Comparison of ENCODE assay signal across 8 mouse cellular contexts in genomic region chr8:106150653-106151000, GRCm38 (mm10). TPM values are rescaled to one million over a fixed set of nuclear protein-coding genes. Genes with fewer than 3 reads are reported as not detected.
DNase-seq lines count a peak whose midpoint lies in the region; ATAC-seq and TF ChIP-seq lines count a peak whose summit lies in the region.
"Had no signal": no experiment of that assay in that cellular context is flagged by ENCODE, and none has a peak within 500 bp of the region (broad histone marks: within the 10 kb centered on the region; RNA-seq: fewer than 3 reads in every experiment).

No protein-coding gene starts in this region.

- no peak overlapping the region for H3K27ac ChIP-seq in neural tube, embryonic 11.5 days (ENCODE audit: low read depth, low read length)
- no peak overlapping the region for H3K27ac ChIP-seq in forebrain, embryonic 12.5 days
- H3K27ac ChIP-seq in liver, adult 2 months (replicated peaks; ENCODE audit: insufficient read depth, low read depth, low read length): peak overlapping the region; percentile 33
- no peak overlapping the region for H3K27ac ChIP-seq in stomach, embryonic 15.5 days

- H3K79me2 ChIP-seq in liver, adult 2 months (ENCODE audit: control insufficient read depth, insufficient read depth, low read length): no peaks in the 10 kb centered on the region

- TF ChIP-seq CTCF in liver, adult 2 months (IDR thresholded peaks at IDR 0.05; ENCODE audit: low read depth, low read length): no peak

- no peaks in the 10 kb centered on the region for H3K9me3 ChIP-seq in neural tube, embryonic 11.5 days (ENCODE audit: control insufficient read depth, low read length)
- no peaks in the 10 kb centered on the region for H3K9me3 ChIP-seq in forebrain, embryonic 12.5 days
- H3K9me3 ChIP-seq in stomach, embryonic 15.5 days: no peaks in the 10 kb centered on the region

- H3K4me3 ChIP-seq in neural tube, embryonic 11.5 days (ENCODE audit: low read depth, low read length): peak overlapping the region; percentile 70
- peak overlapping the region; percentile 73 for H3K4me3 ChIP-seq in forebrain, embryonic 12.5 days (replicated peaks)
- H3K4me3 ChIP-seq in liver, adult 2 months (ENCODE audit: insufficient read depth, low read depth, low read length): peak overlapping the region; percentile 80
- H3K4me3 ChIP-seq in stomach, embryonic 15.5 days (replicated peaks): peak overlapping the region; percentile 63

- H3K36me3 ChIP-seq in neural tube, embryonic 11.5 days (ENCODE audit: control insufficient read depth, insufficient read depth, low read length): 0 out of 2 replicates have a peak, but pooled peaks cover 2% of the 10 kb centered on the region
- H3K36me3 ChIP-seq in forebrain, embryonic 12.5 days (replicated peaks): peaks cover 8% of the 10 kb centered on the region
- peaks cover 2% of the 10 kb centered on the region; the same call in 1 of the 2 replicates for H3K36me3 ChIP-seq in liver, adult 2 months (ENCODE audit: control insufficient read depth, insufficient read depth, low read length)
- H3K36me3 ChIP-seq in stomach, embryonic 15.5 days: no peaks in the 10 kb centered on the region

- no peak for ATAC-seq in neural tube, embryonic 11.5 days (ENCODE audit: insufficient read depth, low FRiP score, low TSS enrichment)
- no peak for ATAC-seq in forebrain, embryonic 12.5 days (ENCODE audit: low FRiP score)
- no peak for ATAC-seq in stomach, embryonic 15.5 days (ENCODE audit: insufficient read depth, low FRiP score, low read depth)

- peak overlapping the region; percentile 72 for H3K9ac ChIP-seq in neural tube, embryonic 11.5 days (ENCODE audit: low read length)
- H3K9ac ChIP-seq in forebrain, embryonic 12.5 days: peak overlapping the region; percentile 70
- H3K9ac ChIP-seq in liver, adult 2 months (ENCODE audit: low read depth, low read length): peak overlapping the region; percentile 82
- peak overlapping the region; percentile 45 for H3K9ac ChIP-seq in stomach, embryonic 15.5 days

- no peaks in the 10 kb centered on the region for H3K27me3 ChIP-seq in neural tube, embryonic 11.5 days (ENCODE audit: control insufficient read depth, insufficient read depth, low read length)
- no peaks in the 10 kb centered on the region for H3K27me3 ChIP-seq in forebrain, embryonic 12.5 days
- no peaks in the 10 kb centered on the region for H3K27me3 ChIP-seq in liver, adult 2 months (ENCODE audit: control insufficient read depth, insufficient read depth, low read length)
- no peaks in the 10 kb centered on the region for H3K27me3 ChIP-seq in stomach, embryonic 15.5 days (replicated peaks)

- DNase-seq in neural tube, embryonic 11.5 days (ENCODE audit: low spot score): no peak
- DNase-seq in neural tube, embryonic 10.5 days (ENCODE audit: extremely low spot score, low spot score): no peak
- DNase-seq in liver, adult 2 months (ENCODE audit: extremely low read depth, low read depth, low spot score): no peak
- no peak for DNase-seq in frontal cortex, adult 2 months (ENCODE audit: extremely low spot score in 1 of 2, low spot score in 1 of 2)
- DNase-seq in urinary bladder, postnatal 25 days (ENCODE audit: low spot score): no peak

- peaks cover 6% of the 10 kb centered on the region for H3K4me1 ChIP-seq in neural tube, embryonic 11.5 days (ENCODE audit: control insufficient read depth, insufficient read depth, low read length)
- peaks cover 11% of the 10 kb centered on the region for H3K4me1 ChIP-seq in forebrain, embryonic 12.5 days
- H3K4me1 ChIP-seq in liver, adult 2 months (ENCODE audit: control insufficient read depth, insufficient read depth, low read length): peaks cover 13% of the 10 kb centered on the region
- peaks cover 7% of the 10 kb centered on the region; the same call in 1 of the 2 replicates for H3K4me1 ChIP-seq in stomach, embryonic 15.5 days

- TF ChIP-seq POLR2A in liver, adult 2 months (IDR thresholded peaks at IDR 0.05; ENCODE audit: extremely low read depth, insufficient read depth, low read length): no peak

- 22% methylated on average over 8 of the region's 8 CpGs for WGBS in neural tube, embryonic 11.5 days
- 21% methylated on average over 8 of the region's 8 CpGs for WGBS in forebrain, embryonic 12.5 days
- 30% methylated on average over 8 of the region's 8 CpGs for WGBS in liver, adult 2 months
- 18% methylated on average over 8 of the region's 8 CpGs for WGBS in stomach, embryonic 15.5 days

- peak overlapping the region; percentile 72 for H3K4me2 ChIP-seq in neural tube, embryonic 11.5 days (ENCODE audit: low read depth)
- H3K4me2 ChIP-seq in forebrain, embryonic 12.5 days: peak overlapping the region; percentile 67
- H3K4me2 ChIP-seq in stomach, embryonic 15.5 days: peak overlapping the region; percentile 80

RNA-seq across cellular contexts. Expression of gene Pla2g15, which starts 0.4 kb away (rescaled TPM):
- polyA plus RNA-seq in neural tube, embryonic 11.5 days (2014; fragmentation: Nextera tagmentation; extraction: Ambion mirVana): 8.0 and 8.9 TPM in 2 replicates
- polyA plus RNA-seq in forebrain, embryonic 12.5 days (2016; fragmentation: Nextera tagmentation; extraction: Ambion mirVana): 13.8 and 15.8 TPM in 2 replicates
- 11.3 and 12.5 TPM in 2 replicates for total RNA-seq in liver, adult 2 months (2014; rRNA removed)
- polyA plus RNA-seq in liver, adult 2 months (2012; rRNA removed): 8.7 and 10.6 TPM in 2 replicates
- 11.9 and 12.3 TPM in 2 replicates for polyA plus RNA-seq in stomach, embryonic 15.5 days (2015; fragmentation: Nextera tagmentation; extraction: Ambion mirVana)
- 17.6 and 17.7 TPM in 2 replicates for polyA plus RNA-seq in frontal cortex, adult 2 months (2012; rRNA removed)

RNA-seq across cellular contexts. Expression of gene Esrp2, which starts 13.9 kb away (rescaled TPM):
- 2.5 and 4.0 TPM in 2 replicates for polyA plus RNA-seq in neural tube, embryonic 11.5 days (2014; fragmentation: Nextera tagmentation; extraction: Ambion mirVana)
- polyA plus RNA-seq in forebrain, embryonic 12.5 days (2016; fragmentation: Nextera tagmentation; extraction: Ambion mirVana): 1.9 TPM in 2 replicates
- 43.6 and 50.5 TPM in 2 replicates for total RNA-seq in liver, adult 2 months (2014; rRNA removed)
- polyA plus RNA-seq in liver, adult 2 months (2012; rRNA removed): 76.8 and 86.2 TPM in 2 replicates
- polyA plus RNA-seq in stomach, embryonic 15.5 days (2015; fragmentation: Nextera tagmentation; extraction: Ambion mirVana): 45.8 and 46.1 TPM in 2 replicates
- 0.21 and 0.24 TPM in 2 replicates for polyA plus RNA-seq in frontal cortex, adult 2 months (2012; rRNA removed)
- total RNA-seq: left cerebral cortex, adult 18-20 months had no signal

RNA-seq across cellular contexts. Expression of gene Slc7a6, which starts 18.0 kb away (rescaled TPM):
- polyA plus RNA-seq in neural tube, embryonic 11.5 days (2014; fragmentation: Nextera tagmentation; extraction: Ambion mirVana): 106 and 121 TPM in 2 replicates
- polyA plus RNA-seq in forebrain, embryonic 12.5 days (2016; fragmentation: Nextera tagmentation; extraction: Ambion mirVana): 72.9 and 79.8 TPM in 2 replicates
- 0.09 and 0.27 TPM in 2 replicates for total RNA-seq in liver, adult 2 months (2014; rRNA removed)
- 0.21 and 0.91 TPM in 2 replicates for polyA plus RNA-seq in liver, adult 2 months (2012; rRNA removed)
- 39.8 and 47.3 TPM in 2 replicates for polyA plus RNA-seq in stomach, embryonic 15.5 days (2015; fragmentation: Nextera tagmentation; extraction: Ambion mirVana)
- polyA plus RNA-seq in frontal cortex, adult 2 months (2012; rRNA removed): 30.3 and 31.7 TPM in 2 replicates

Comparison
In these comparisons a context has a peak if more than half of its experiments do, and no peak if none do; other contexts are left out.
1. RNA of gene Slc7a6, which starts 18.0 kb away (polyA plus RNA-seq): 106 to 121 TPM in neural tube, embryonic 11.5 days, 72.9 to 79.8 TPM in forebrain, embryonic 12.5 days, 39.8 to 47.3 TPM in stomach, embryonic 15.5 days and 30.3 to 31.7 TPM in frontal cortex, adult 2 months; 0.21 to 0.91 TPM in liver, adult 2 months; every median in the first group is over 10 times any median in the second.
2. Peak in every context shown above with its lines, with median percentiles within 50 percentile points of each other: H3K4me2 ChIP-seq, H3K4me3 ChIP-seq and H3K9ac ChIP-seq.